Mouse (Mus musculus): ENCODE measurements around the gene Atf6. TPM values are rescaled to one million over a fixed set of nuclear protein-coding genes. Genes with fewer than 3 reads are reported as not detected.

Atf6 gene
- polyA plus RNA-seq, 1 experiment from 2014 or later = 6.2 TPM

DNA sequence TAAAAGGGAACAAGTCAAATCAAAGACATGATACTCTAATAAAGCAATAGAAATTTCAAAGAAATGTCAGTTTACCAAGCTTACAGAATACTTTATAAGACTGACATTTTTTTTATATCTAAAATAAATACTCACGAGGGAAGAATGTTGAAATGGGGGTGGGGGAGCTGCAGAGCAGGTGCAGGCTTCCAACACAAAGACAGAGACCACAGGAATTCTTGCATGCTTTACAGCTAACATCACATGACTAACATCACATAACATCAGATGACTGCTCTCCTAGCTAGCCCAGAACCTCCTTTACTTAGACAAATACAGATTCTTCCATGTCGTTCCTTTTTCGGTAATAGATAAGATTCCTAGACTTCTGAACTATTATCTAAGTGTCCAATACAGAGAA, 76.6 kb downstream of the Atf6 start:
- Histone ChIP-seq H3K9ac (ENCODE audit: low read length) (no peak overlapping the region), H3K4me2 (replicated peaks; ENCODE audit: low read depth) (no peak overlapping the region), H3K4me3 (ENCODE audit: low read depth, low read length) (no peak overlapping the region), H3K4me1 (replicated peaks; ENCODE audit: control insufficient read depth, insufficient read depth) (no peaks in the 10 kb centered on the region), H3K9me3 (ENCODE audit: control insufficient read depth, low read length) (no peaks in the 10 kb centered on the region), H3K27ac (replicated peaks) (no peak overlapping the region), H3K27me3 (ENCODE audit: control insufficient read depth, insufficient read depth, low read length) (no peaks in the 10 kb centered on the region), H3K36me3 (ENCODE audit: control insufficient read depth, insufficient read depth, low read length) (no peaks in the 10 kb centered on the region)
- DNase-seq (ENCODE audit: low spot score) = no peak
- TF ChIP-seq CTCF (IDR thresholded peaks at IDR 0.05; ENCODE audit: low read depth) = no peak
- no peak for ATAC-seq (ENCODE audit: low FRiP score, low TSS enrichment)
- 39% methylated on average over 3 of the region's 3 CpGs for WGBS

DNA sequence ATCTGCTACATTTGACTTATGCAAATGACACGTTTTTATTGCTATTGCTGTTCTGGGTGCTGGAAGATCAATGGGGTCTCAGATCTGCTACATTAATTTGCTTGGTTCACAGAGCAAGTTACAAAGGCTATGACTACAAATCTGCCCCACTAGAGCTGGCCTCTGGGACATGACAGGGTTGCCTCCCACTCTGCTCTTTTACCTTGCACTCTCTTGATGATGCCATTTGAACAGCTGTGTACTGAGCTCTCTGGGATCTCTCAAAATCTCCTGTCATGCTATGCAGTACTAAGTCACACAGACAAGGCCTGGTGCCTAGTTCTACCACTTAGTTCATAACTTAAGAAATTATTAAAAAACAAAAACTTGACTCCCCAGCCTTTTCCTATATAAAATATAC, 79.9 kb downstream of the Atf6 start:
- Histone ChIP-seq H3K9ac (ENCODE audit: low read length) (no peak overlapping the region), H3K4me2 (replicated peaks; ENCODE audit: low read depth) (no peak overlapping the region), H3K36me3 (ENCODE audit: control insufficient read depth, insufficient read depth, low read length) (no peaks in the 10 kb centered on the region), H3K4me3 (ENCODE audit: low read depth, low read length) (no peak overlapping the region), H3K27ac (replicated peaks) (no peak overlapping the region), H3K4me1 (replicated peaks; ENCODE audit: control insufficient read depth, insufficient read depth) (no peaks in the 10 kb centered on the region), H3K27me3 (ENCODE audit: control insufficient read depth, insufficient read depth, low read length) (no peaks in the 10 kb centered on the region), H3K9me3 (ENCODE audit: control insufficient read depth, low read length) (no peaks in the 10 kb centered on the region)
- ATAC-seq (ENCODE audit: low FRiP score, low TSS enrichment) = no peak
- WGBS = 64% methylated on average over 1 of the region's 1 CpGs
- TF ChIP-seq EP300 (optimal IDR thresholded peaks at IDR 0.05) (no peak), CTCF (IDR thresholded peaks at IDR 0.05; ENCODE audit: low read depth) (no peak)
- DNase-seq (ENCODE audit: low spot score) = no peak

- no peak for DNase-seq (ENCODE audit: low spot score)
- TF ChIP-seq CTCF (IDR thresholded peaks at IDR 0.05; ENCODE audit: low read depth) = no peak
- no peak for TF ChIP-seq EP300 (optimal IDR thresholded peaks at IDR 0.05)
- no peaks in the 10 kb centered on the region for H3K9me3 ChIP-seq (ENCODE audit: control insufficient read depth, low read length)
- H3K4me1 ChIP-seq (replicated peaks; ENCODE audit: control insufficient read depth, insufficient read depth) = no peaks in the 10 kb centered on the region
- no peak overlapping the region for H3K9ac ChIP-seq (ENCODE audit: low read length)
- WGBS = 54% methylated on average over 14 of the region's 14 CpGs
- no peaks in the 10 kb centered on the region for H3K27me3 ChIP-seq (ENCODE audit: control insufficient read depth, insufficient read depth, low read length)
- no peaks in the 10 kb centered on the region for H3K36me3 ChIP-seq (ENCODE audit: control insufficient read depth, insufficient read depth, low read length)
- H3K27ac ChIP-seq (replicated peaks) = peak overlapping the region; percentile 56; the same call in 1 of the 2 replicates
- peak; percentile 38; the same call in 1 of the 2 replicates for ATAC-seq (ENCODE audit: low FRiP score, low TSS enrichment)
- H3K4me3 ChIP-seq (ENCODE audit: low read depth, low read length) = no peak overlapping the region
- no peak overlapping the region for H3K4me2 ChIP-seq (replicated peaks; ENCODE audit: low read depth)
Measured at GRCm38 (mm10) chr1:170786570-170787341, 80.8 kb downstream of the Atf6 start.

DNA sequence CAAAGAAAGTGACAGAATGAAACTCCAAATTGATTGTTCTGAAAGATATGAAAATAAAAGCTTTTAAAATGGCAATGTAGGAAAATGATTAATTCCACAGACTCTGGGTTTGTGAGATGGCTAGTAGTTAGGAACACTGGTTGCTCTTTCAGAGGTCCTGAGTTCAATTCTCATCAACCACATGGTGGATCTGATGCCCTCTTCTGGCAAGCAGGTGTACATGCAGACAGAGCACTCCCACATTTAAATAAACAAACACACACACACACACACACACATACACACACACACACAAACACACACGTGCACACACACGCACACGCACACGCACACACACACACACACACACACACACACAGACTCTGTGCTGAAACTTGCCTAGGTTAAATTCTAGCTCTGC, 89.9 kb downstream of the Atf6 start:
- 92% methylated on average over 4 of the region's 4 CpGs for whole genome bisulfite sequencing
- no peak overlapping the region for H3K9ac ChIP-seq (ENCODE audit: low read length)
- no peaks in the 10 kb centered on the region for H3K9me3 ChIP-seq (ENCODE audit: control insufficient read depth, low read length)
- H3K4me2 ChIP-seq (replicated peaks; ENCODE audit: low read depth) = no peak overlapping the region
- H3K36me3 ChIP-seq (ENCODE audit: control insufficient read depth, insufficient read depth, low read length) = no peaks in the 10 kb centered on the region
- no peak overlapping the region for H3K4me3 ChIP-seq (ENCODE audit: low read depth, low read length)
- no peak for DNase-seq (ENCODE audit: low spot score)
- no peaks in the 10 kb centered on the region for H3K4me1 ChIP-seq (replicated peaks; ENCODE audit: control insufficient read depth, insufficient read depth)
- no peak for ATAC-seq (ENCODE audit: low FRiP score, low TSS enrichment)
- H3K27ac ChIP-seq (replicated peaks) = no peak overlapping the region
- TF ChIP-seq EP300 (optimal IDR thresholded peaks at IDR 0.05) (no peak), CTCF (IDR thresholded peaks at IDR 0.05; ENCODE audit: low read depth) (peak; percentile 41)
- H3K27me3 ChIP-seq (ENCODE audit: control insufficient read depth, insufficient read depth, low read length) = no peaks in the 10 kb centered on the region

- WGBS = 72% methylated on average over 1 of the region's 1 CpGs
- ATAC-seq (ENCODE audit: low FRiP score, low TSS enrichment) = no peak
- no peak overlapping the region for H3K4me3 ChIP-seq (ENCODE audit: low read depth, low read length)
- no peaks in the 10 kb centered on the region for H3K9me3 ChIP-seq (ENCODE audit: control insufficient read depth, low read length)
- no peak overlapping the region for H3K27ac ChIP-seq (replicated peaks)
- no peaks in the 10 kb centered on the region for H3K36me3 ChIP-seq (ENCODE audit: control insufficient read depth, insufficient read depth, low read length)
- DNase-seq (ENCODE audit: low spot score) = no peak
- H3K9ac ChIP-seq (ENCODE audit: low read length) = no peak overlapping the region
- H3K4me2 ChIP-seq (replicated peaks; ENCODE audit: low read depth) = no peak overlapping the region
- no peaks in the 10 kb centered on the region for H3K4me1 ChIP-seq (replicated peaks; ENCODE audit: control insufficient read depth, insufficient read depth)
- TF ChIP-seq EP300 (optimal IDR thresholded peaks at IDR 0.05) (no peak), CTCF (IDR thresholded peaks at IDR 0.05; ENCODE audit: low read depth) (no peak)
- no peaks in the 10 kb centered on the region for H3K27me3 ChIP-seq (ENCODE audit: control insufficient read depth, insufficient read depth, low read length)
Measured at GRCm38 (mm10) chr1:170774431-170774830, 93.1 kb downstream of the Atf6 start.

DNA sequence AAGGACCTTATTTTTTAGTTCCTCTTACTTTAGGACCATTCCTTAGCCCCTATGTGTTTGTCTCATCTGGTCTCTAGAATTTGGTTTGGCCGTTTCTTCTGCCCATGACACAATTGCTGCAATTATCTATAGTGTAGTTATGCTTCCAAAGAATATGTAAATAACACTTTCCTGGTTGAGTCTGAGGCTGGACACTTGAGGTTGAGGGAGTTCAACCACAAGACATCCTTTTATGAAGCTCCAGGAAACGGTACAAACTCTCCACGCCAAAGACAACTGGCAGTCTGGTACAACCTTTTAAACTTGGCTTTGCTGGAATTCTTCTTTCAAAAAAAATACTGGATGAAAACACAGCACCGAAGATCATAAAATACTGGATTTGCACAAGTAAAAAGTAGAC, 94.1 kb downstream of the Atf6 start:
- H3K27ac ChIP-seq (replicated peaks) = no peak overlapping the region
- TF ChIP-seq EP300 (optimal IDR thresholded peaks at IDR 0.05) = no peak
- TF ChIP-seq CTCF (IDR thresholded peaks at IDR 0.05; ENCODE audit: low read depth) = no peak
- H3K36me3 ChIP-seq (ENCODE audit: control insufficient read depth, insufficient read depth, low read length) = no peaks in the 10 kb centered on the region
- H3K4me3 ChIP-seq (ENCODE audit: low read depth, low read length) = no peak overlapping the region
- no peak overlapping the region for H3K4me2 ChIP-seq (replicated peaks; ENCODE audit: low read depth)
- no peak for DNase-seq (ENCODE audit: low spot score)
- ATAC-seq (ENCODE audit: low FRiP score, low TSS enrichment) = no peak
- H3K9ac ChIP-seq (ENCODE audit: low read length) = no peak overlapping the region
- H3K27me3 ChIP-seq (ENCODE audit: control insufficient read depth, insufficient read depth, low read length) = no peaks in the 10 kb centered on the region
- H3K4me1 ChIP-seq (replicated peaks; ENCODE audit: control insufficient read depth, insufficient read depth) = no peaks in the 10 kb centered on the region
- WGBS = 80% methylated on average over 4 of the region's 4 CpGs
- no peaks in the 10 kb centered on the region for H3K9me3 ChIP-seq (ENCODE audit: control insufficient read depth, low read length)

Measured in stomach, postnatal 0 days (tissue).